Mouse (Mus musculus): ENCODE data around the gene Camk2d. TPM values are rescaled to one million over a fixed set of nuclear protein-coding genes. Genes with fewer than 3 reads are reported as not detected.

Gene Camk2d
- polyA plus RNA-seq, 1 experiment from 2014 or later, result 23.8 TPM

GRCm38 (mm10) chr3:126771541-126771940, 175.4 kb downstream of the Camk2d start:
- Histone ChIP-seq H3K36me3 (ENCODE audit: insufficient read depth, low read length) (no peaks in the 10 kb centered on the region), H3K4me2 (replicated peaks; ENCODE audit: low read depth, low read length) (no peak overlapping the region), H3K9ac (replicated peaks; ENCODE audit: low read length) (no peak overlapping the region), H3K27me3 (ENCODE audit: insufficient read depth, low read length) (no peaks in the 10 kb centered on the region), H3K9me3 (ENCODE audit: low read length) (no peaks in the 10 kb centered on the region), H3K4me1 (ENCODE audit: insufficient read depth, low read length) (no peaks in the 10 kb centered on the region), H3K27ac (ENCODE audit: low read length) (no peak overlapping the region), H3K4me3 (ENCODE audit: low read length) (no peak overlapping the region)
- ATAC-seq (ENCODE audit: low FRiP score, low TSS enrichment), result peak; percentile 98
- WGBS, result 24% methylated on average over 6 of the region's 6 CpGs

- H3K4me3 ChIP-seq (ENCODE audit: low read length), result no peak overlapping the region
- no peak overlapping the region for H3K9ac ChIP-seq (replicated peaks; ENCODE audit: low read length)
- no peak overlapping the region for H3K27ac ChIP-seq (ENCODE audit: low read length)
- no peaks in the 10 kb centered on the region for H3K36me3 ChIP-seq (ENCODE audit: insufficient read depth, low read length)
- no peak for ATAC-seq (ENCODE audit: low FRiP score, low TSS enrichment)
- H3K9me3 ChIP-seq (ENCODE audit: low read length), result no peaks in the 10 kb centered on the region
- no peaks in the 10 kb centered on the region for H3K4me1 ChIP-seq (ENCODE audit: insufficient read depth, low read length)
- H3K27me3 ChIP-seq (ENCODE audit: insufficient read depth, low read length), result no peaks in the 10 kb centered on the region
- no peak overlapping the region for H3K4me2 ChIP-seq (replicated peaks; ENCODE audit: low read depth, low read length)
Observed at GRCm38 (mm10) chr3:126776001-126776400, 179.9 kb downstream of the Camk2d start.

- no peak for ATAC-seq (ENCODE audit: low FRiP score, low TSS enrichment)
- WGBS, result 94% methylated on average over 9 of the region's 9 CpGs
- H3K4me2 ChIP-seq (replicated peaks; ENCODE audit: low read depth, low read length), result no peak overlapping the region
- H3K9me3 ChIP-seq (ENCODE audit: low read length), result no peaks in the 10 kb centered on the region
- H3K9ac ChIP-seq (replicated peaks; ENCODE audit: low read length), result no peak overlapping the region
- H3K36me3 ChIP-seq (ENCODE audit: insufficient read depth, low read length), result no peaks in the 10 kb centered on the region
- no peaks in the 10 kb centered on the region for H3K4me1 ChIP-seq (ENCODE audit: insufficient read depth, low read length)
- H3K27me3 ChIP-seq (ENCODE audit: insufficient read depth, low read length), result no peaks in the 10 kb centered on the region
- no peak overlapping the region for H3K27ac ChIP-seq (ENCODE audit: low read length)
- H3K4me3 ChIP-seq (ENCODE audit: low read length), result no peak overlapping the region
Observed at GRCm38 (mm10) chr3:126777101-126777500, 181.0 kb downstream of the Camk2d start.

GRCm38 (mm10) chr3:126777879-126778278, 181.8 kb downstream of the Camk2d start:
- no peaks in the 10 kb centered on the region for H3K36me3 ChIP-seq (ENCODE audit: insufficient read depth, low read length)
- H3K27ac ChIP-seq (ENCODE audit: low read length), result no peak overlapping the region
- no peaks in the 10 kb centered on the region for H3K4me1 ChIP-seq (ENCODE audit: insufficient read depth, low read length)
- ATAC-seq (ENCODE audit: low FRiP score, low TSS enrichment), result no peak
- no peak overlapping the region for H3K4me3 ChIP-seq (ENCODE audit: low read length)
- no peak overlapping the region for H3K9ac ChIP-seq (replicated peaks; ENCODE audit: low read length)
- WGBS, result 92% methylated on average over 1 of the region's 1 CpGs
- no peak overlapping the region for H3K4me2 ChIP-seq (replicated peaks; ENCODE audit: low read depth, low read length)
- no peaks in the 10 kb centered on the region for H3K9me3 ChIP-seq (ENCODE audit: low read length)
- no peaks in the 10 kb centered on the region for H3K27me3 ChIP-seq (ENCODE audit: insufficient read depth, low read length)

GRCm38 (mm10) chr3:126780014-126780615, 184.0 kb downstream of the Camk2d start:
- WGBS, result 84% methylated on average over 5 of the region's 5 CpGs
- H3K4me2 ChIP-seq (replicated peaks; ENCODE audit: low read depth, low read length), result no peak overlapping the region
- H3K9me3 ChIP-seq (ENCODE audit: low read length), result no peaks in the 10 kb centered on the region
- H3K4me3 ChIP-seq (ENCODE audit: low read length), result no peak overlapping the region
- H3K36me3 ChIP-seq (ENCODE audit: insufficient read depth, low read length), result no peaks in the 10 kb centered on the region
- ATAC-seq (ENCODE audit: low FRiP score, low TSS enrichment), result no peak
- H3K27ac ChIP-seq (ENCODE audit: low read length), result no peak overlapping the region
- H3K4me1 ChIP-seq (ENCODE audit: insufficient read depth, low read length), result no peaks in the 10 kb centered on the region
- no peaks in the 10 kb centered on the region for H3K27me3 ChIP-seq (ENCODE audit: insufficient read depth, low read length)
- no peak overlapping the region for H3K9ac ChIP-seq (replicated peaks; ENCODE audit: low read length)

- ATAC-seq (ENCODE audit: low FRiP score, low TSS enrichment), result no peak
- H3K4me1 ChIP-seq (ENCODE audit: insufficient read depth, low read length), result no peaks in the 10 kb centered on the region
- no peak overlapping the region for H3K27ac ChIP-seq (ENCODE audit: low read length)
- H3K4me2 ChIP-seq (replicated peaks; ENCODE audit: low read depth, low read length), result no peak overlapping the region
- WGBS, result 68% methylated on average over 2 of the region's 2 CpGs
- no peaks in the 10 kb centered on the region for H3K27me3 ChIP-seq (ENCODE audit: insufficient read depth, low read length)
- H3K9me3 ChIP-seq (ENCODE audit: low read length), result no peaks in the 10 kb centered on the region
- H3K4me3 ChIP-seq (ENCODE audit: low read length), result no peak overlapping the region
- no peaks in the 10 kb centered on the region for H3K36me3 ChIP-seq (ENCODE audit: insufficient read depth, low read length)
- no peak overlapping the region for H3K9ac ChIP-seq (replicated peaks; ENCODE audit: low read length)
Observed at GRCm38 (mm10) chr3:126793035-126793964, 197.2 kb downstream of the Camk2d start.

GRCm38 (mm10) chr3:126795904-126796303, 199.8 kb downstream of the Camk2d start:
- WGBS, result 93% methylated on average over 3 of the region's 3 CpGs
- Histone ChIP-seq H3K4me3 (ENCODE audit: low read length) (no peak overlapping the region), H3K4me1 (ENCODE audit: insufficient read depth, low read length) (no peaks in the 10 kb centered on the region), H3K9me3 (ENCODE audit: low read length) (no peaks in the 10 kb centered on the region), H3K27me3 (ENCODE audit: insufficient read depth, low read length) (no peaks in the 10 kb centered on the region), H3K4me2 (replicated peaks; ENCODE audit: low read depth, low read length) (no peak overlapping the region), H3K27ac (ENCODE audit: low read length) (no peak overlapping the region), H3K36me3 (ENCODE audit: insufficient read depth, low read length) (no peaks in the 10 kb centered on the region), H3K9ac (replicated peaks; ENCODE audit: low read length) (no peak overlapping the region)
- no peak for ATAC-seq (ENCODE audit: low FRiP score, low TSS enrichment)

- Histone ChIP-seq H3K27me3 (ENCODE audit: insufficient read depth, low read length) (no peaks in the 10 kb centered on the region), H3K27ac (ENCODE audit: low read length) (no peak overlapping the region), H3K4me3 (ENCODE audit: low read length) (no peak overlapping the region), H3K9me3 (ENCODE audit: low read length) (no peaks in the 10 kb centered on the region), H3K9ac (replicated peaks; ENCODE audit: low read length) (no peak overlapping the region), H3K36me3 (ENCODE audit: insufficient read depth, low read length) (no peaks in the 10 kb centered on the region), H3K4me2 (replicated peaks; ENCODE audit: low read depth, low read length) (no peak overlapping the region), H3K4me1 (ENCODE audit: insufficient read depth, low read length) (no peaks in the 10 kb centered on the region)
- WGBS, result 92% methylated on average over 3 of the region's 3 CpGs
- ATAC-seq (ENCODE audit: low FRiP score, low TSS enrichment), result no peak
Observed at GRCm38 (mm10) chr3:126797025-126797424, 200.9 kb downstream of the Camk2d start.

GRCm38 (mm10) chr3:126797810-126798209, 201.7 kb downstream of the Camk2d start:
- Histone ChIP-seq H3K27ac (ENCODE audit: low read length) (no peak overlapping the region), H3K4me2 (replicated peaks; ENCODE audit: low read depth, low read length) (no peak overlapping the region), H3K27me3 (ENCODE audit: insufficient read depth, low read length) (no peaks in the 10 kb centered on the region), H3K9me3 (ENCODE audit: low read length) (no peaks in the 10 kb centered on the region), H3K4me3 (ENCODE audit: low read length) (no peak overlapping the region), H3K36me3 (ENCODE audit: insufficient read depth, low read length) (no peaks in the 10 kb centered on the region), H3K9ac (replicated peaks; ENCODE audit: low read length) (no peak overlapping the region), H3K4me1 (ENCODE audit: insufficient read depth, low read length) (no peaks in the 10 kb centered on the region)
- 97% methylated on average over 3 of the region's 3 CpGs for WGBS
- no peak for ATAC-seq (ENCODE audit: low FRiP score, low TSS enrichment)

GRCm38 (mm10) chr3:126802988-126803387, 206.9 kb downstream of the Camk2d start:
- no peaks in the 10 kb centered on the region for H3K27me3 ChIP-seq (ENCODE audit: insufficient read depth, low read length)
- no peak overlapping the region for H3K4me3 ChIP-seq (ENCODE audit: low read length)
- no peak overlapping the region for H3K4me2 ChIP-seq (replicated peaks; ENCODE audit: low read depth, low read length)
- no peak overlapping the region for H3K9ac ChIP-seq (replicated peaks; ENCODE audit: low read length)
- H3K36me3 ChIP-seq (ENCODE audit: insufficient read depth, low read length), result no peaks in the 10 kb centered on the region
- no peaks in the 10 kb centered on the region for H3K9me3 ChIP-seq (ENCODE audit: low read length)
- WGBS, result 95% methylated on average over 6 of the region's 6 CpGs
- no peak for ATAC-seq (ENCODE audit: low FRiP score, low TSS enrichment)
- H3K4me1 ChIP-seq (ENCODE audit: insufficient read depth, low read length), result no peaks in the 10 kb centered on the region
- H3K27ac ChIP-seq (ENCODE audit: low read length), result no peak overlapping the region

Data from kidney, embryonic 16.5 days (tissue).